Comparison of ENCODE assay signal across 7 mouse cellular contexts in the genomic region with DNA sequence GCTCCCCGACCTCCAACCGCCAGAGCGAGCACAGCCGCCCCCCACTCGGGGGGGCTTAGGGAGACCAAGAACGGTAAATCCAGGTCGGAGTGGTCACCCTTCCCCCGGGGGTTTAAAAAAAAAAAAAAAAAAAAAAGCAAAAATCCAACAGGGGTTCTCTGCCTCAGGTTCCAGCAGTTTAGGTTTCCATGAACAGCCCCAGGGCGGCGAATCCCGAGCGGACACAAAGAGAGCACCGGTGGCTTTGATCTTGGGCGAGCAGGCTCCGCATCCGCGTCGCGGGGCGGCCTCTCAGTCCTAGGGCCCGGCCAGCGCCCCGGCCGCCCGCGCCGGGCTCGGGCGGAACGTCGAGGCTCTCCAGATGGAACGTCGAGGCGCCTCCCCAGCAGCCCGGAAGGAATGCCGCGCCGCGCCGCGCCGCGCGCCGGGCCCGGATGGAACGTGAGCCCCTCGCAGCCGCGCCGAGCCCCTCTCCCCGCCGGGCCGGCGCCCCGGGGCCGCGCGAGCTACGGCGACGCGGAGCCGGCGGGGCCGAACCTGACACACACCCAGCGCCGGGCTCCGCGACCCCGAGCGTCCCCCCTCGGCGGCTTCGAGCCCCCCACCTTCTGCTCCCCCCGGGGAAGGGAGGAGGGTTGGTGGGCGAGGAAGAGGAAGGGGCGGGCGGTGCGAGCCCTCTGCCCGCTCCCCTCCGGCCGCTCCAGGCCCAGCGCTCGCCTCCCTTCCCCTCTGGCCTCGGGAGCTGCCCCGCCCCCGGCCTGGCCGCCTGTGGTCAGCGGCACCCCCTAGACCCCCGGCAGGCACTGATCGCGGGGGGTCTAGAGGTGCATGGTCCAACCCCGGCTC. TPM values are rescaled to one million over a fixed set of nuclear protein-coding genes. Genes with fewer than 3 reads are reported as not detected.
DNase-seq lines count a peak whose midpoint lies in the region; ATAC-seq and TF ChIP-seq lines count a peak whose summit lies in the region.

Gene Kmt2d, minus strand, starts transcription at position 135 of the 846 bp plus-strand sequence.

- H3K9ac ChIP-seq in intestine, postnatal 0 days (ENCODE audit: low read depth, low read length), result peak within 1 kb of the TSS; percentile 98
- peak within 1 kb of the TSS; percentile 90 for H3K9ac ChIP-seq in lung, embryonic 14.5 days
- peak within 1 kb of the TSS; percentile 97 for H3K9ac ChIP-seq in stomach, embryonic 14.5 days (replicated peaks; ENCODE audit: low read depth, low read length)

- peak within 1 kb of the TSS; percentile 87 for H3K4me3 ChIP-seq in intestine, postnatal 0 days (ENCODE audit: low read depth, low read length)
- H3K4me3 ChIP-seq in lung, embryonic 14.5 days (ENCODE audit: low read depth, low read length), result peak within 1 kb of the TSS; percentile 73
- peak within 1 kb of the TSS; percentile 99 for H3K4me3 ChIP-seq in stomach, embryonic 14.5 days (ENCODE audit: low read depth, low read length)

- ATAC-seq in intestine, postnatal 0 days, result peak; percentile 46
- peak; percentile 60 for ATAC-seq in lung, embryonic 14.5 days (ENCODE audit: insufficient read depth)
- peak; percentile 62; the same call in 1 of the 2 replicates for ATAC-seq in stomach, embryonic 14.5 days (ENCODE audit: insufficient number of reproducible peaks, insufficient read depth, low FRiP score, low read depth)

- 0 out of 2 replicates have a peak, but pooled peaks cover 7% of the 10 kb centered on the region for H3K4me1 ChIP-seq in intestine, postnatal 0 days (replicated peaks; ENCODE audit: control insufficient read depth, insufficient read depth, low read length)
- H3K4me1 ChIP-seq in lung, embryonic 14.5 days (ENCODE audit: insufficient read depth), result peaks cover 19% of the 10 kb centered on the region
- H3K4me1 ChIP-seq in stomach, embryonic 14.5 days (ENCODE audit: control insufficient read depth, insufficient read depth, low read length), result peaks cover 31% of the 10 kb centered on the region

- H3K27ac ChIP-seq in intestine, postnatal 0 days (ENCODE audit: low read depth, low read length), result peak within 1 kb of the TSS; percentile 98
- H3K27ac ChIP-seq in lung, embryonic 14.5 days (ENCODE audit: low read depth), result peak within 1 kb of the TSS; percentile 98
- H3K27ac ChIP-seq in stomach, embryonic 14.5 days (ENCODE audit: low read length), result peak within 1 kb of the TSS; percentile 99

- DNase-seq in 3134 (ENCODE audit: extremely low read depth, insufficient read length, low spot score), result peak; percentile 56
- DNase-seq in 416B (ENCODE audit: low read depth), result peak; percentile 17
- DNase-seq in c-Kit-negative CD71-positive TER-119-positive erythroid progenitor cells, embryonic 14.5 days (ENCODE audit: low read depth, low spot score), result peak; percentile 51
- no peak for DNase-seq in gonadal fat pad, adult 2 months (ENCODE audit: low read depth)
- peak; percentile 70 for DNase-seq in lung, embryonic 14.5 days

- no peaks in the 10 kb centered on the region for H3K27me3 ChIP-seq in intestine, postnatal 0 days (replicated peaks; ENCODE audit: control insufficient read depth, insufficient read depth, low read length)
- no peaks in the 10 kb centered on the region for H3K27me3 ChIP-seq in lung, embryonic 14.5 days (ENCODE audit: insufficient read depth, low read length)
- H3K27me3 ChIP-seq in stomach, embryonic 14.5 days (ENCODE audit: control insufficient read depth, insufficient read depth, low read length), result no peaks in the 10 kb centered on the region

- WGBS in intestine, postnatal 0 days, result 1% methylated on average over 81 of the region's 94 CpGs
- WGBS in lung, embryonic 14.5 days, result under 1% methylated on average over 93 of the region's 94 CpGs
- WGBS in stomach, embryonic 14.5 days, result under 1% methylated on average over 80 of the region's 94 CpGs

- TF ChIP-seq CTCF in intestine, postnatal 0 days (IDR thresholded peaks at IDR 0.05; ENCODE audit: low read depth), result no peak
- no peak for TF ChIP-seq CTCF in lung, embryonic 14.5 days (IDR thresholded peaks at IDR 0.05; ENCODE audit: low read depth)

- no peaks in the 10 kb centered on the region for H3K9me3 ChIP-seq in intestine, postnatal 0 days (ENCODE audit: control insufficient read depth)
- no peaks in the 10 kb centered on the region for H3K9me3 ChIP-seq in lung, embryonic 14.5 days (ENCODE audit: low read depth, low read length)
- no peaks in the 10 kb centered on the region for H3K9me3 ChIP-seq in stomach, embryonic 14.5 days (ENCODE audit: control insufficient read depth, low read depth, low read length)

- H3K4me2 ChIP-seq in intestine, postnatal 0 days (replicated peaks; ENCODE audit: low read depth), result peak within 1 kb of the TSS; percentile 86
- peak within 1 kb of the TSS; percentile 98 for H3K4me2 ChIP-seq in lung, embryonic 14.5 days
- peak within 1 kb of the TSS; percentile 99 for H3K4me2 ChIP-seq in stomach, embryonic 14.5 days (replicated peaks; ENCODE audit: low read depth, low read length)

- H3K36me3 ChIP-seq in intestine, postnatal 0 days (ENCODE audit: control insufficient read depth, insufficient read depth), result 0 out of 2 replicates have a peak, but pooled peaks cover 5% of the 10 kb centered on the region
- peaks cover 4% of the 10 kb centered on the region for H3K36me3 ChIP-seq in lung, embryonic 14.5 days (ENCODE audit: insufficient read depth)
- peaks cover 9% of the 10 kb centered on the region; the same call in 1 of the 2 replicates for H3K36me3 ChIP-seq in stomach, embryonic 14.5 days (ENCODE audit: control insufficient read depth, insufficient read depth, low read length)

RNA-seq across cellular contexts. Expression of gene Kmt2d, which starts in this region (rescaled TPM):
- 14.9 and 24.3 TPM in 2 replicates for polyA plus RNA-seq in gonadal fat pad, adult 2 months (2012; rRNA removed)
- polyA plus RNA-seq in intestine, postnatal 0 days (2015; fragmentation: Nextera tagmentation; extraction: Ambion mirVana), result 5.3 and 6.5 TPM in 2 replicates
- polyA plus RNA-seq in lung, embryonic 14.5 days (2014; fragmentation: Nextera tagmentation; extraction: Ambion mirVana), result 17.1 and 19.3 TPM in 2 replicates
- polyA plus RNA-seq in stomach, embryonic 14.5 days (2014; fragmentation: Nextera tagmentation; extraction: Ambion mirVana), result 19.5 and 21.4 TPM in 2 replicates
